Mouse (Mus musculus): ENCODE results near the gene Zbtb40. TPM values are rescaled to one million over a fixed set of nuclear protein-coding genes. Genes with fewer than 3 reads are reported as not detected.

The Zbtb40 gene
- total RNA-seq, 4 experiments from 2014 or later = 8.3 to 9.8 (median 8.4) TPM

GRCm38 (mm10) chr4:136977244-136977643 lies 71.4 kb downstream of the Zbtb40 start:
- no peak for DNase-seq (ENCODE audit: low spot score in 2 of 2)

- DNase-seq (ENCODE audit: low spot score in 2 of 2) = no peak
Measured at GRCm38 (mm10) chr4:136970939-136971338, 77.7 kb downstream of the Zbtb40 start.

GRCm38 (mm10) chr4:136969503-136970276 lies 78.9 kb downstream of the Zbtb40 start:
- DNase-seq (ENCODE audit: low spot score in 2 of 2) = no peak

- no peak for DNase-seq (ENCODE audit: low spot score in 2 of 2)
Measured at GRCm38 (mm10) chr4:136969096-136969495, 79.5 kb downstream of the Zbtb40 start.

- DNase-seq (ENCODE audit: low spot score in 2 of 2) = no peak
Measured at GRCm38 (mm10) chr4:136967511-136967910, 81.1 kb downstream of the Zbtb40 start.

GRCm38 (mm10) chr4:136966493-136967390 lies 81.9 kb downstream of the Zbtb40 start:
- no peak for DNase-seq (ENCODE audit: low spot score in 2 of 2)

GRCm38 (mm10) chr4:136964990-136965421 lies 83.6 kb downstream of the Zbtb40 start:
- no peak for DNase-seq (ENCODE audit: low spot score in 2 of 2)

GRCm38 (mm10) chr4:136962447-136962846 lies 86.2 kb downstream of the Zbtb40 start:
- DNase-seq (ENCODE audit: low spot score in 2 of 2) = no peak

GRCm38 (mm10) chr4:136961642-136962285 lies 86.8 kb downstream of the Zbtb40 start:
- no peak for DNase-seq (ENCODE audit: low spot score in 2 of 2)

GRCm38 (mm10) chr4:136960581-136960980 lies 88.0 kb downstream of the Zbtb40 start:
- no peak for DNase-seq (ENCODE audit: low spot score in 2 of 2)

- DNase-seq (ENCODE audit: low spot score in 2 of 2) = no peak
Measured at GRCm38 (mm10) chr4:136960068-136960467, 88.5 kb downstream of the Zbtb40 start.

GRCm38 (mm10) chr4:136956751-136957446 lies 91.7 kb downstream of the Zbtb40 start, which contains the start of gene Epha8:
Epha8 (minus strand) TSS chr4:136956816.
- DNase-seq (ENCODE audit: low spot score in 2 of 2) = no peak

- no peak for DNase-seq (ENCODE audit: low spot score in 2 of 2)
Measured at GRCm38 (mm10) chr4:136954562-136954961, 94.0 kb downstream of the Zbtb40 start.

- DNase-seq (ENCODE audit: low spot score in 2 of 2) = no peak
Measured at GRCm38 (mm10) chr4:136949266-136949989, 99.2 kb downstream of the Zbtb40 start.

GRCm38 (mm10) chr4:136945397-136945796 lies 103.2 kb downstream of the Zbtb40 start:
- no peak for DNase-seq (ENCODE audit: low spot score in 2 of 2)

GRCm38 (mm10) chr4:136944558-136945350 lies 103.8 kb downstream of the Zbtb40 start:
- no peak for DNase-seq (ENCODE audit: low spot score in 2 of 2)

- no peak for DNase-seq (ENCODE audit: low spot score in 2 of 2)
Measured at GRCm38 (mm10) chr4:136943175-136943574, 105.4 kb downstream of the Zbtb40 start.

- no peak for DNase-seq (ENCODE audit: low spot score in 2 of 2)
Measured at GRCm38 (mm10) chr4:136942761-136943160, 105.8 kb downstream of the Zbtb40 start.

- no peak for DNase-seq (ENCODE audit: low spot score in 2 of 2)
Measured at GRCm38 (mm10) chr4:136937935-136938334, 110.7 kb downstream of the Zbtb40 start.

GRCm38 (mm10) chr4:136937344-136937743 lies 111.3 kb downstream of the Zbtb40 start:
- DNase-seq (ENCODE audit: low spot score in 2 of 2) = no peak
